ENCODE assay signal across 18 mouse cellular contexts in genomic region chr12:27680459-27680858, GRCm38 (mm10).
A peak's percentile ranks its signal among the peaks of the same experiment; 100 is the strongest.
DNase-seq lines count a peak whose midpoint lies in the region; ATAC-seq and TF ChIP-seq lines count a peak whose summit lies in the region.
"Had no signal": no experiment of that assay in that cellular context is flagged by ENCODE, and none has a peak within 500 bp of the region (broad histone marks: within the 10 kb centered on the region; RNA-seq: fewer than 3 reads in every experiment).

No protein-coding gene starts in this region.

- no peaks in the 10 kb centered on the region for H3K27me3 ChIP-seq in liver, embryonic 13.5 days
- H3K27me3 ChIP-seq in liver, postnatal 0 days (ENCODE audit: insufficient read depth, low read length) = no peaks in the 10 kb centered on the region
- H3K27me3 ChIP-seq in forebrain, embryonic 13.5 days = no peaks in the 10 kb centered on the region
- H3K27me3 ChIP-seq: hindbrain, embryonic 12.5 days had no signal

- H3K27ac ChIP-seq in liver, embryonic 13.5 days = no peak overlapping the region
- no peak overlapping the region for H3K27ac ChIP-seq in liver, postnatal 0 days (ENCODE audit: low read depth)
- H3K27ac ChIP-seq in forebrain, embryonic 13.5 days = no peak overlapping the region
- H3K27ac ChIP-seq: embryonic facial prominence, embryonic 10.5 days; heart, embryonic 10.5 days; hindbrain, embryonic 12.5 days; hindbrain, postnatal 0 days had no signal

- no peaks in the 10 kb centered on the region for H3K9me3 ChIP-seq in liver, embryonic 13.5 days (replicated peaks)
- no peaks in the 10 kb centered on the region for H3K9me3 ChIP-seq in liver, postnatal 0 days (ENCODE audit: low read length)
- no peaks in the 10 kb centered on the region for H3K9me3 ChIP-seq in forebrain, embryonic 13.5 days (replicated peaks)
- H3K9me3 ChIP-seq: embryonic facial prominence, embryonic 10.5 days; heart, embryonic 10.5 days; hindbrain, embryonic 12.5 days had no signal

- peak; percentile 84 for TF ChIP-seq EP300 in liver, postnatal 0 days (IDR thresholded peaks at IDR 0.05; ENCODE audit: low read depth)

- peaks cover 21% of the 10 kb centered on the region for H3K4me1 ChIP-seq in liver, embryonic 13.5 days (replicated peaks)
- H3K4me1 ChIP-seq in liver, postnatal 0 days (ENCODE audit: insufficient read depth) = no peaks in the 10 kb centered on the region
- H3K4me1 ChIP-seq in forebrain, embryonic 13.5 days = no peaks in the 10 kb centered on the region
- H3K4me1 ChIP-seq: embryonic facial prominence, embryonic 10.5 days; heart, embryonic 10.5 days; hindbrain, embryonic 12.5 days had no signal

- H3K9ac ChIP-seq in liver, embryonic 13.5 days = no peak overlapping the region
- H3K9ac ChIP-seq in liver, postnatal 0 days (replicated peaks) = no peak overlapping the region
- no peak overlapping the region for H3K9ac ChIP-seq in forebrain, embryonic 13.5 days
- H3K9ac ChIP-seq: hindbrain, embryonic 12.5 days had no signal

- intact Hi-C loops in left cerebral cortex, postnatal 4 days (cut with DNase I) = no loop called here

- DNase-seq in liver = peak; percentile 12
- no peak for DNase-seq in liver, embryonic 13.5 days
- DNase-seq in liver, postnatal 0 days = no peak
- no peak for DNase-seq in testis, postnatal 10 days (ENCODE audit: low spot score)
- DNase-seq in left cerebral cortex, postnatal 4 days = no peak
- DNase-seq: adrenal gland, postnatal 10 days; cerebellum, adult 11 months; cerebellum, adult 9-10 months; cerebellum, postnatal 36 days; heart, adult 18-20 months; heart, postnatal 10 days; heart, postnatal 4 days had no signal

- peak; percentile 93 for ATAC-seq in liver, embryonic 13.5 days (ENCODE audit: low read depth)
- ATAC-seq in liver, postnatal 0 days = peak; percentile 40; the same call in 1 of the 2 replicates
- ATAC-seq in forebrain, embryonic 13.5 days = no peak
- ATAC-seq: forebrain, embryonic 14.5 days; hindbrain, postnatal 0 days had no signal

- H3K36me3 ChIP-seq in liver, embryonic 13.5 days = no peaks in the 10 kb centered on the region
- no peaks in the 10 kb centered on the region for H3K36me3 ChIP-seq in liver, postnatal 0 days (replicated peaks; ENCODE audit: insufficient read depth, low read length)
- H3K36me3 ChIP-seq in forebrain, embryonic 13.5 days (ENCODE audit: poor library complexity, severe bottlenecking) = no peaks in the 10 kb centered on the region
- H3K36me3 ChIP-seq: embryonic facial prominence, embryonic 10.5 days; heart, embryonic 10.5 days; hindbrain, embryonic 12.5 days had no signal

- no peak for TF ChIP-seq CTCF in liver, postnatal 0 days (IDR thresholded peaks at IDR 0.05; ENCODE audit: low read depth)

- no peak overlapping the region for H3K4me3 ChIP-seq in liver, embryonic 13.5 days (replicated peaks)
- H3K4me3 ChIP-seq in liver, postnatal 0 days (ENCODE audit: low read depth, low read length) = no peak overlapping the region
- no peak overlapping the region for H3K4me3 ChIP-seq in forebrain, embryonic 13.5 days
- H3K4me3 ChIP-seq: embryonic facial prominence, embryonic 10.5 days; heart, embryonic 10.5 days; hindbrain, embryonic 12.5 days had no signal

- H3K4me2 ChIP-seq in liver, embryonic 13.5 days = no peak overlapping the region
- H3K4me2 ChIP-seq in liver, postnatal 0 days (ENCODE audit: low read depth, low read length) = no peak overlapping the region
- H3K4me2 ChIP-seq in forebrain, embryonic 13.5 days = no peak overlapping the region
- H3K4me2 ChIP-seq: hindbrain, embryonic 12.5 days had no signal
